In the genomic region with DNA sequence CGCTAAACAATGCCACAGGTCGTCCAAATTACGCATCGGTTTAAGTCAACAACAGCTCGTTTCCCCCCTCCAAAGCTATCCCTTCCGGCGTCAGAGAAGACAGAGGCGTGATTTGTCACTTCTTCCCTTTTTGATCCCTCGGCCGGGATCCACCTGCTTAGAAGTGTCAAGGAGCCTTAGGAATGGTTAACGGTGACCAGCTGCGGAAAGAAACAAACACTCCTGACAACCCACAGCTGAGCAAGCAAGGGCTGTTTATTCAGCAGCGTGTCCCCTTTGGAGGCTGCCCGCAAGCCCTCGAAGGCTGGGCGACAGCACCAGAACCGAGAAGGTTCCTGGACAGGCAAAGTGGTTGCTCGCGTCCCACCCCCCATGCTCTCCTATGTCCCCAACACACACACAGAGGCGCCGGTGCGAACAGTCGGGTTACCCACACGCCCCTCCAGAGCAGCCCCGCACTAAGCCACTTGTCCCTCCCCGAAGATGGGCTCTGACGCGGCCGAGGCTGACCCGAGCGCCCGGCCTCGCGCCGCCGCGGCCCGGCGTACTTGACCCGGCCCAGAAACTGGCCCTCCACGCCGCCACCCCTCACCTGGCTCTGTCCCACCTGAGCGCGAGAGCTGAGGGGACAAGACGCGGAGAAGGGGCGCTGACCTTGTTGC, we compare ENCODE assay signal across 8 mouse cellular contexts. TPM values are rescaled to one million over a fixed set of nuclear protein-coding genes. Genes with fewer than 3 reads are reported as not detected.
DNase-seq lines count a peak whose midpoint lies in the region; ATAC-seq lines count a peak whose summit lies in the region.

No protein-coding gene starts in this region.

- peak overlapping the region; percentile 98 for H3K9ac ChIP-seq in limb, embryonic 11.5 days (ENCODE audit: low read length)
- H3K9ac ChIP-seq in midbrain, embryonic 11.5 days (ENCODE audit: low read length) = peak overlapping the region; percentile 98

- H3K27me3 ChIP-seq in limb, embryonic 11.5 days (ENCODE audit: control insufficient read depth, insufficient read depth, low read length) = no peaks in the 10 kb centered on the region
- no peaks in the 10 kb centered on the region for H3K27me3 ChIP-seq in midbrain, embryonic 11.5 days (ENCODE audit: control insufficient read depth, insufficient read depth, low read length)

- peaks cover 5% of the 10 kb centered on the region; the same call in 1 of the 2 replicates for H3K36me3 ChIP-seq in limb, embryonic 11.5 days (ENCODE audit: control insufficient read depth, insufficient read depth, low read length)
- peaks cover 6% of the 10 kb centered on the region; the same call in 1 of the 2 replicates for H3K36me3 ChIP-seq in midbrain, embryonic 11.5 days (ENCODE audit: control insufficient read depth, insufficient read depth, low read length)

- under 1% methylated on average over 45 of the region's 47 CpGs for WGBS in limb, embryonic 11.5 days
- WGBS in midbrain, embryonic 11.5 days = under 1% methylated on average over 47 of the region's 47 CpGs

- H3K4me3 ChIP-seq in limb, embryonic 11.5 days (ENCODE audit: low read depth, low read length) = peak overlapping the region; percentile 97
- H3K4me3 ChIP-seq in midbrain, embryonic 11.5 days (ENCODE audit: low read depth, low read length) = peak overlapping the region; percentile 85

- no peak overlapping the region for H3K27ac ChIP-seq in limb, embryonic 11.5 days (replicated peaks; ENCODE audit: low read depth, low read length)
- peak overlapping the region; percentile 20; the same call in 1 of the 2 replicates for H3K27ac ChIP-seq in midbrain, embryonic 11.5 days (ENCODE audit: low read depth, low read length)

- no peaks in the 10 kb centered on the region for H3K9me3 ChIP-seq in limb, embryonic 11.5 days (ENCODE audit: control insufficient read depth, low read length)
- H3K9me3 ChIP-seq in midbrain, embryonic 11.5 days (ENCODE audit: control insufficient read depth, low read length) = no peaks in the 10 kb centered on the region

- peak; percentile 20 for ATAC-seq in inflammation-experienced regulatory T-cells, adult 6 months
- ATAC-seq in limb, embryonic 11.5 days (ENCODE audit: insufficient number of reproducible peaks, low FRiP score, low TSS enrichment, low read depth) = peak; percentile 70
- ATAC-seq in midbrain, embryonic 11.5 days (ENCODE audit: low FRiP score) = peak; percentile 80

- peaks cover 7% of the 10 kb centered on the region; the same call in 1 of the 2 replicates for H3K4me1 ChIP-seq in limb, embryonic 11.5 days (ENCODE audit: control insufficient read depth, insufficient read depth, low read length)
- peaks cover 10% of the 10 kb centered on the region; the same call in 1 of the 2 replicates for H3K4me1 ChIP-seq in midbrain, embryonic 11.5 days (ENCODE audit: control insufficient read depth, insufficient read depth, low read length)

- H3K4me2 ChIP-seq in limb, embryonic 11.5 days (ENCODE audit: low read depth, severe bottlenecking) = peak overlapping the region; percentile 74
- H3K4me2 ChIP-seq in midbrain, embryonic 11.5 days = peak overlapping the region; percentile 96

- DNase-seq in thymus, postnatal 0 days (ENCODE audit: low spot score) = peak; percentile 29
- DNase-seq in thymus, adult 18-20 months = no peak
- peak; percentile 62 for DNase-seq in embryo, embryonic 10 days (ENCODE audit: low spot score)
- DNase-seq in gastrocnemius, postnatal 10 days = peak; percentile 54
- no peak for DNase-seq in limb, embryonic 11.5 days (ENCODE audit: low spot score)
- peak; percentile 96 for DNase-seq in midbrain, embryonic 11.5 days (ENCODE audit: low spot score, missing footprints)
- DNase-seq in spleen, postnatal 10 days (ENCODE audit: low spot score in 2 of 2) = peak; percentile 67 to 78

RNA-seq across cellular contexts. Expression of a gene that starts 0.6 kb away (rescaled TPM):
- 95.0 and 102 TPM in 2 replicates for polyA plus RNA-seq in thymus, postnatal 0 days (2015; fragmentation: Nextera tagmentation; extraction: Ambion mirVana)
- total RNA-seq in gastrocnemius, postnatal 10 days (2021) = 10 to 100 TPM; 56.7 to 66.6 TPM
- 10 to 100 TPM in 2 of 3 experiments, 1 to 10 TPM in 1; 8.4 to 14.5 (median 11.3) TPM for polyA plus RNA-seq in inflammation-experienced regulatory T-cells, adult 6 months (2017; shearing (Covaris generic))
- 154 and 163 TPM in 2 replicates for polyA plus RNA-seq in limb, embryonic 11.5 days (2014; fragmentation: Nextera tagmentation; extraction: Ambion mirVana)
- polyA plus RNA-seq in midbrain, embryonic 11.5 days (2014; fragmentation: Nextera tagmentation; extraction: Ambion mirVana) = 155 and 159 TPM in 2 replicates

RNA-seq across cellular contexts. Expression of a gene that starts 1.6 kb away (rescaled TPM):
- polyA plus RNA-seq in thymus, postnatal 0 days (2015; fragmentation: Nextera tagmentation; extraction: Ambion mirVana) = 0.59 and 1.1 TPM in 2 replicates
- 10 to 100 TPM; 30.4 to 32.3 TPM for total RNA-seq in gastrocnemius, postnatal 10 days (2021)
- polyA plus RNA-seq in inflammation-experienced regulatory T-cells, adult 6 months (2017; shearing (Covaris generic)) = not detected
- 0.68 and 0.82 TPM in 2 replicates for polyA plus RNA-seq in limb, embryonic 11.5 days (2014; fragmentation: Nextera tagmentation; extraction: Ambion mirVana)
- 2.9 and 3.1 TPM in 2 replicates for polyA plus RNA-seq in midbrain, embryonic 11.5 days (2014; fragmentation: Nextera tagmentation; extraction: Ambion mirVana)

Comparison
In these comparisons a context has a peak if more than half of its experiments do, and no peak if none do; other contexts are left out.
1. DNase-seq: peak in thymus, postnatal 0 days (single experiment), embryo, embryonic 10 days (single experiment), gastrocnemius, postnatal 10 days (single experiment), midbrain, embryonic 11.5 days (single experiment) and spleen, postnatal 10 days (2 of 2); none in thymus, adult 18-20 months (0 of 2) and limb, embryonic 11.5 days (single experiment).
2. ATAC-seq: peak in every context shown above with its lines; median percentile 80 in midbrain, embryonic 11.5 days; 70 in limb, embryonic 11.5 days; 20 in inflammation-experienced regulatory T-cells, adult 6 months.